Mouse (Mus musculus) liver, embryonic 15.5 days (tissue): ENCODE measurements around the gene Cox20. TPM values are rescaled to one million over a fixed set of nuclear protein-coding genes. Genes with fewer than 3 reads are reported as not detected.
A peak's percentile ranks its signal among the peaks of the same experiment; 100 is the strongest.
"Not testable (repeated sequence)": the region's sequence is repeated elsewhere in the genome, so short reads cannot be mapped to it uniquely, and the experiment has no call there.

ENCODE experiments used
- ATAC-seq: fragments of 200-750 bp; cut with Nextera tagmentation; 2 replicates; pipeline ENCODE4 v1.8.0; 2017; ENCODE audit warnings: moderate number of reproducible peaks, mild to moderate bottlenecking, moderate library complexity; ENCODE audit not compliant: insufficient read depth
- H3K27ac ChIP-seq: fragments of 300-500 bp; sonication (generic); replicated peaks from 2 replicates; pipeline ENCODE4 v1.5.1; 2015; ENCODE audit warnings: mild to moderate bottlenecking, inconsistent platforms
- H3K27me3 ChIP-seq: fragments of 300-500 bp; sonication (generic); 2 replicates; pipeline ENCODE4 v1.6.1; 2015; ENCODE audit warnings: mild to moderate bottlenecking, inconsistent platforms
- H3K36me3 ChIP-seq: fragments of 300-500 bp; sonication (generic); replicated peaks from 2 replicates; pipeline ENCODE4 v1.6.1; 2015; ENCODE audit warnings: moderate library complexity, mild to moderate bottlenecking, inconsistent platforms
- H3K4me1 ChIP-seq: fragments of 300-500 bp; sonication (generic); replicated peaks from 2 replicates; pipeline ENCODE4 v1.6.1; 2015; ENCODE audit warnings: inconsistent platforms
- H3K4me2 ChIP-seq: fragments of 300-500 bp; sonication (generic); 2 replicates; pipeline ENCODE4 v1.6.1; 2015; ENCODE audit warnings: moderate library complexity, mild to moderate bottlenecking, inconsistent platforms
- H3K4me3 ChIP-seq: fragments of 300-500 bp; sonication (generic); replicated peaks from 2 replicates; pipeline ENCODE4 v1.5.1; 2015; ENCODE audit warnings: mild to moderate bottlenecking, inconsistent platforms
- H3K9ac ChIP-seq: fragments of 300-500 bp; sonication (generic); 2 replicates; pipeline ENCODE4 v1.6.1; 2015; ENCODE audit warnings: moderate library complexity, mild to moderate bottlenecking, inconsistent platforms
- H3K9me3 ChIP-seq: fragments of 300-500 bp; sonication (generic); replicated peaks from 2 replicates; pipeline ENCODE4 v1.6.1; 2016; ENCODE audit warnings: inconsistent platforms
- WGBS: fragments of 180-500 bp; shearing (Covaris S2); methylation state at CpG from one replicate; pipeline ENCODE4 v1.1.7; 2015; ENCODE audit warnings: mixed read lengths; ENCODE audit not compliant: insufficient replicate concordance; 5-methylcytosine and 5-hydroxymethylcytosine counted together
- polyA plus RNA-seq: library from polyadenylated mRNA; unstranded; fragments of >200 nt; fragmentation: Nextera tagmentation; extraction: Ambion mirVana; gene quantifications from 2 replicates; pipeline ENCODE4 v1.2.1, GENCODE M21; 2015

Cox20 gene
- polyA plus RNA-seq, 1 experiment from 2014 or later = 78.6 TPM

- WGBS = 73% methylated on average over 2 of the region's 2 CpGs
- not testable (repeated sequence) for ATAC-seq, H3K4me1 ChIP-seq
These were observed 17.7 kb upstream of the Cox20 start for GRCm38 (mm10) chr1:178301261-178301660.

GRCm38 (mm10) chr1:178303425-178303824 lies 15.5 kb upstream of the Cox20 start:
- Histone ChIP-seq H3K9me3 (no peaks in the 10 kb centered on the region), H3K9ac (no peak overlapping the region), H3K4me2 (no peak overlapping the region), H3K27me3 (no peaks in the 10 kb centered on the region), H3K27ac (no peak overlapping the region), H3K4me1 (no peaks in the 10 kb centered on the region), H3K36me3 (no peaks in the 10 kb centered on the region), H3K4me3 (no peak overlapping the region)
- no peak for ATAC-seq
- 22% methylated on average over 3 of the region's 3 CpGs for WGBS

More at GRCm38 (mm10) chr1:178301261-178301660, 17.7 kb upstream of the Cox20 start:
- H3K9me3 ChIP-seq, H3K36me3 ChIP-seq, H3K4me3 ChIP-seq, H3K9ac ChIP-seq, H3K27me3 ChIP-seq, H3K27ac ChIP-seq, H3K4me2 ChIP-seq: not testable (repeated sequence)

- Histone ChIP-seq H3K4me2 (no peak overlapping the region), H3K36me3 (no peaks in the 10 kb centered on the region), H3K4me3 (no peak overlapping the region), H3K9me3 (no peaks in the 10 kb centered on the region), H3K27ac (no peak overlapping the region), H3K4me1 (peaks cover 9% of the 10 kb centered on the region), H3K9ac (no peak overlapping the region), H3K27me3 (no peaks in the 10 kb centered on the region)
- 58% methylated on average over 2 of the region's 2 CpGs for WGBS
- no peak for ATAC-seq
These were observed 9.4 kb upstream of the Cox20 start for GRCm38 (mm10) chr1:178309487-178309886.

- ATAC-seq = no peak
- Histone ChIP-seq H3K27ac (no peak overlapping the region), H3K4me1 (peaks cover 9% of the 10 kb centered on the region), H3K27me3 (no peaks in the 10 kb centered on the region), H3K9me3 (no peaks in the 10 kb centered on the region), H3K4me2 (no peak overlapping the region), H3K4me3 (no peak overlapping the region), H3K9ac (no peak overlapping the region), H3K36me3 (no peaks in the 10 kb centered on the region)
- WGBS = 42% methylated on average over 1 of the region's 1 CpGs
These were observed 8.8 kb upstream of the Cox20 start for GRCm38 (mm10) chr1:178310128-178310527.

GRCm38 (mm10) chr1:178313039-178313597 lies 5.8 kb upstream of the Cox20 start:
- H3K4me3 ChIP-seq = no peak overlapping the region
- H3K27ac ChIP-seq = peak overlapping the region; percentile 76
- 61% methylated on average over 1 of the region's 1 CpGs for WGBS
- peaks cover 25% of the 10 kb centered on the region for H3K4me1 ChIP-seq
- no peaks in the 10 kb centered on the region for H3K9me3 ChIP-seq
- H3K9ac ChIP-seq = no peak overlapping the region
- H3K27me3 ChIP-seq = no peaks in the 10 kb centered on the region
- no peaks in the 10 kb centered on the region for H3K36me3 ChIP-seq
- peak overlapping the region; percentile 21 for H3K4me2 ChIP-seq
- ATAC-seq = peak; percentile 46

GRCm38 (mm10) chr1:178314236-178314635 lies 4.7 kb upstream of the Cox20 start:
- peaks cover 25% of the 10 kb centered on the region for H3K4me1 ChIP-seq
- no peak for ATAC-seq
- no peaks in the 10 kb centered on the region for H3K27me3 ChIP-seq
- H3K36me3 ChIP-seq = no peaks in the 10 kb centered on the region
- H3K9me3 ChIP-seq = no peaks in the 10 kb centered on the region
- WGBS = 78% methylated on average over 2 of the region's 2 CpGs
- H3K4me3 ChIP-seq = no peak overlapping the region
- H3K27ac ChIP-seq = no peak overlapping the region
- H3K4me2 ChIP-seq = no peak overlapping the region
- H3K9ac ChIP-seq = no peak overlapping the region

GRCm38 (mm10) chr1:178317275-178318001 lies 1.5 kb upstream of the Cox20 start:
- Histone ChIP-seq H3K4me1 (peaks cover 47% of the 10 kb centered on the region), H3K27me3 (no peaks in the 10 kb centered on the region), H3K9ac (peak overlapping the region; percentile 94), H3K36me3 (peaks cover 23% of the 10 kb centered on the region), H3K4me3 (peak overlapping the region; percentile 77), H3K27ac (peak overlapping the region; percentile 100), H3K4me2 (peak overlapping the region; percentile 79), H3K9me3 (no peaks in the 10 kb centered on the region)
- no peak for ATAC-seq
- 20% methylated on average over 10 of the region's 10 CpGs for WGBS

- ATAC-seq = peak; percentile 67
- Histone ChIP-seq H3K27me3 (no peaks in the 10 kb centered on the region), H3K36me3 (peaks cover 28% of the 10 kb centered on the region), H3K4me1 (peaks cover 45% of the 10 kb centered on the region), H3K9me3 (no peaks in the 10 kb centered on the region), H3K9ac (peak overlapping the region; percentile 94), H3K4me2 (peak overlapping the region; percentile 79), H3K27ac (peak overlapping the region; percentile 100), H3K4me3 (peak overlapping the region; percentile 77)
- under 1% methylated on average over 17 of the region's 17 CpGs for WGBS
These were observed 935 bp upstream of the Cox20 start for GRCm38 (mm10) chr1:178318002-178318388.

GRCm38 (mm10) chr1:178319295-178320037 lies 536 bp downstream of the Cox20 start:
- Histone ChIP-seq H3K9me3 (no peaks in the 10 kb centered on the region), H3K4me1 (peaks cover 43% of the 10 kb centered on the region), H3K4me2 (peak overlapping the region; percentile 79), H3K27ac (peak overlapping the region; percentile 100), H3K4me3 (peak overlapping the region; percentile 77), H3K9ac (peak overlapping the region; percentile 94), H3K36me3 (peaks cover 40% of the 10 kb centered on the region), H3K27me3 (no peaks in the 10 kb centered on the region)
- under 1% methylated on average over 12 of the region's 12 CpGs for WGBS
- ATAC-seq = peak; percentile 13; the same call in 1 of the 2 replicates

GRCm38 (mm10) chr1:178320038-178320722 lies 1.2 kb downstream of the Cox20 start:
- H3K9ac ChIP-seq = peak overlapping the region; percentile 94
- H3K4me3 ChIP-seq = peak overlapping the region; percentile 77
- no peaks in the 10 kb centered on the region for H3K9me3 ChIP-seq
- WGBS = 17% methylated on average over 8 of the region's 8 CpGs
- H3K4me1 ChIP-seq = peaks cover 43% of the 10 kb centered on the region
- ATAC-seq = no peak
- peaks cover 47% of the 10 kb centered on the region for H3K36me3 ChIP-seq
- peak overlapping the region; percentile 79 for H3K4me2 ChIP-seq
- no peaks in the 10 kb centered on the region for H3K27me3 ChIP-seq
- H3K27ac ChIP-seq = peak overlapping the region; percentile 100
